Mouse (Mus musculus) inflammation-experienced regulatory T-cells, adult 6 months (primary cell): ENCODE results near the gene Nubp2. TPM values are rescaled to one million over a fixed set of nuclear protein-coding genes. Genes with fewer than 3 reads are reported as not detected.

ENCODE experiments used
- ATAC-seq: one replicate; pipeline ENCODE4 v1.8.0; 2017
- polyA plus RNA-seq, 3 experiments: library from polyadenylated mRNA; unstranded; fragments of 100-300 nt; shearing (Covaris generic); gene quantifications; one replicate each; pipeline ENCODE4 v1.2.1; 2017

Gene Nubp2
- polyA plus RNA-seq: 100 to 1,000 TPM in 1 of 3 experiments, 10 to 100 TPM in 2; 75.5 to 104 (median 88.6) TPM

- ATAC-seq: peak; percentile 95
Measured at GRCm38 (mm10) chr17:24886134-24886931, at the start of gene Nubp2, which contains the start of gene Spsb3. Nubp2 (minus strand) TSS chr17:24886349. Spsb3 (plus strand) TSS chr17:24886643.

- ATAC-seq: no peak
Measured at GRCm38 (mm10) chr17:24935666-24936065, 49.5 kb upstream of the Nubp2 start.

- ATAC-seq: no peak
Measured at GRCm38 (mm10) chr17:24934926-24935325, 48.8 kb upstream of the Nubp2 start.

GRCm38 (mm10) chr17:24933163-24933562 lies 47.0 kb upstream of the Nubp2 start:
- ATAC-seq: no peak

- ATAC-seq: no peak
Measured at GRCm38 (mm10) chr17:24932431-24932830, 46.3 kb upstream of the Nubp2 start.

- no peak for ATAC-seq
Measured at GRCm38 (mm10) chr17:24929506-24929905, 43.4 kb upstream of the Nubp2 start.

GRCm38 (mm10) chr17:24923246-24923645 lies 37.1 kb upstream of the Nubp2 start:
- no peak for ATAC-seq

GRCm38 (mm10) chr17:24913984-24914383 lies 27.8 kb upstream of the Nubp2 start:
- ATAC-seq: no peak

GRCm38 (mm10) chr17:24907591-24907990 lies 21.4 kb upstream of the Nubp2 start:
- no peak for ATAC-seq

GRCm38 (mm10) chr17:24903767-24904166 lies 17.6 kb upstream of the Nubp2 start:
- no peak for ATAC-seq

GRCm38 (mm10) chr17:24902671-24903474 lies 16.7 kb upstream of the Nubp2 start:
- no peak for ATAC-seq

- no peak for ATAC-seq
Measured at GRCm38 (mm10) chr17:24902124-24902523, 16.0 kb upstream of the Nubp2 start.

- ATAC-seq: no peak
Measured at GRCm38 (mm10) chr17:24900014-24900413, 13.9 kb upstream of the Nubp2 start.

- ATAC-seq: no peak
Measured at GRCm38 (mm10) chr17:24899153-24899552, 13.0 kb upstream of the Nubp2 start.

GRCm38 (mm10) chr17:24898041-24898854 lies 12.1 kb upstream of the Nubp2 start:
- no peak for ATAC-seq

GRCm38 (mm10) chr17:24897600-24897999 lies 11.5 kb upstream of the Nubp2 start:
- no peak for ATAC-seq

GRCm38 (mm10) chr17:24896993-24897269 lies 10.8 kb upstream of the Nubp2 start:
- no peak for ATAC-seq

- peak; percentile 35 for ATAC-seq
Measured at GRCm38 (mm10) chr17:24896241-24896992, 10.3 kb upstream of the Nubp2 start, which contains the start of gene Nme3. Nme3 (plus strand) TSS chr17:24896500.

GRCm38 (mm10) chr17:24895571-24896240 lies 9.6 kb upstream of the Nubp2 start:
- no peak for ATAC-seq

- ATAC-seq: peak; percentile 71
Measured at GRCm38 (mm10) chr17:24894995-24895547, 8.9 kb upstream of the Nubp2 start, which contains the start of the genes Eme2 and Mrps34. Eme2 (minus strand) TSS chr17:24895087. Mrps34 (plus strand) TSS chr17:24895116.
